Mouse (Mus musculus) G1E (cell line): ENCODE measurements around the gene Dmpk. TPM values are rescaled to one million over a fixed set of nuclear protein-coding genes. Genes with fewer than 3 reads are reported as not detected.

ENCODE experiments used
- ATAC-seq: 2 replicates; pipeline ENCODE4 v1.8.0; 2016; ENCODE audit warnings: mild to moderate bottlenecking; ENCODE audit not compliant: insufficient number of reproducible peaks, poor library complexity, low FRiP score, severe bottlenecking; ENCODE audit errors: extremely low read depth
- DNase-seq: peaks from one replicate; pipeline ENCODE4 v3.0.0; 2012; ENCODE audit warnings: low spot score
- H3K27me3 ChIP-seq: 2 replicates; pipeline ENCODE4 v1.6.1; 2012; ENCODE audit warnings: mild to moderate bottlenecking, low read length, inconsistent platforms; ENCODE audit not compliant: insufficient read depth
- H3K36me3 ChIP-seq: replicated peaks from 2 replicates; pipeline ENCODE3; 2012; ENCODE audit warnings: mild to moderate bottlenecking, inconsistent platforms
- H3K4me1 ChIP-seq: 2 replicates; pipeline ENCODE4 v1.6.1; 2012; ENCODE audit warnings: low read depth, low read length, inconsistent platforms, mixed read lengths; ENCODE audit not compliant: insufficient read depth
- H3K4me3 ChIP-seq: 2 replicates; pipeline ENCODE4 v1.5.1; 2012; ENCODE audit warnings: low read depth, mild to moderate bottlenecking, inconsistent platforms, low read length, moderate library complexity, mixed read lengths
- H3K9me3 ChIP-seq: replicated peaks from 2 replicates; pipeline ENCODE4 v1.6.1; 2012; ENCODE audit warnings: inconsistent platforms
- CTCF ChIP-seq: IDR thresholded peaks from 2 replicates; pipeline ENCODE4 v1.5.1; 2012; ENCODE audit warnings: low read depth, low read length, inconsistent platforms, mixed read lengths
- GATA1 ChIP-seq: IDR thresholded peaks from 2 replicates; pipeline ENCODE4 v1.6.1; 2012; ENCODE audit warnings: borderline replicate concordance, low read length, inconsistent platforms, mixed read lengths
- GATA2 ChIP-seq: IDR thresholded peaks from 2 replicates; pipeline ENCODE4 v1.6.1; 2012; ENCODE audit warnings: low read depth, low read length, inconsistent platforms, borderline replicate concordance
- POLR2AphosphoS5 ChIP-seq: IDR thresholded peaks from 2 replicates; pipeline ENCODE4 v1.6.1; 2012; ENCODE audit warnings: low read depth, low read length, inconsistent platforms; ENCODE audit not compliant: insufficient replicate concordance
- TAL1 ChIP-seq: conservative IDR thresholded peaks from 2 replicates; pipeline ENCODE4 v1.6.1; 2012; ENCODE audit warnings: low read depth, low read length, inconsistent platforms, mixed read lengths
- polyA plus RNA-seq: library from polyadenylated mRNA; stranded (reverse); fragments of >175 nt; gene quantifications from 2 replicates; pipeline ENCODE4 v1.2.3, GENCODE M21; 2012
- total RNA-seq, 2 experiments: library from RNA; stranded (forward) in 1 of 2; stranded (reverse) in 1 of 2; fragments of 200-1000 nt in 1 of 2; fragments of >200 nt in 1 of 2; fragmentation: Nextera tagmentation in 1 of 2; gene quantifications; 2 replicates each; pipeline ENCODE4 v1.2.3; 2014 to 2017

Dmpk gene
- total and polyA plus RNA-seq, 3 experiments = 7.3 to 82.1 (median 27.5) TPM

GRCm38 (mm10) chr7:19086042-19086441 is 2.4 kb downstream of the Dmpk start:
- TF ChIP-seq CTCF (no peak), TAL1 (no peak), GATA1 (no peak), POLR2AphosphoS5 (no peak), GATA2 (no peak)
- Histone ChIP-seq H3K27me3 (no peaks in the 10 kb centered on the region), H3K4me3 (peak overlapping the region; percentile 13; the same call in 1 of the 2 replicates), H3K4me1 (peaks cover 73% of the 10 kb centered on the region), H3K36me3 (peaks cover 89% of the 10 kb centered on the region), H3K9me3 (no peaks in the 10 kb centered on the region)
- DNase-seq = peak; percentile 86
- ATAC-seq = peak; percentile 85

- no peak for TF ChIP-seq POLR2AphosphoS5
- no peak for TF ChIP-seq CTCF
- no peak for TF ChIP-seq TAL1
- TF ChIP-seq GATA2 = no peak
- TF ChIP-seq GATA1 = no peak
- Histone ChIP-seq H3K36me3 (peaks cover 89% of the 10 kb centered on the region), H3K27me3 (no peaks in the 10 kb centered on the region), H3K9me3 (no peaks in the 10 kb centered on the region), H3K4me1 (peaks cover 68% of the 10 kb centered on the region), H3K4me3 (no peak overlapping the region)
- ATAC-seq = no peak
- DNase-seq = no peak
These were observed 3.1 kb downstream of the Dmpk start for GRCm38 (mm10) chr7:19086760-19087159.

- no peaks in the 10 kb centered on the region for H3K27me3 ChIP-seq
- H3K4me3 ChIP-seq = no peak overlapping the region
- no peaks in the 10 kb centered on the region for H3K9me3 ChIP-seq
- no peak for ATAC-seq
- TF ChIP-seq POLR2AphosphoS5 (no peak), GATA2 (no peak), CTCF (peak; percentile 89), TAL1 (no peak)
- peaks cover 68% of the 10 kb centered on the region for H3K4me1 ChIP-seq
- DNase-seq = peak; percentile 56
- peaks cover 86% of the 10 kb centered on the region for H3K36me3 ChIP-seq
These were observed 5.2 kb downstream of the Dmpk start for GRCm38 (mm10) chr7:19088813-19089212.

- Histone ChIP-seq H3K9me3 (no peaks in the 10 kb centered on the region), H3K4me3 (no peak overlapping the region), H3K27me3 (peaks cover 13% of the 10 kb centered on the region; the same call in 1 of the 2 replicates), H3K36me3 (peaks cover 69% of the 10 kb centered on the region), H3K4me1 (peaks cover 65% of the 10 kb centered on the region)
- DNase-seq (no peak), ATAC-seq (no peak)
- TF ChIP-seq GATA1 (no peak), CTCF (no peak), TAL1 (no peak)
These were observed 8.3 kb downstream of the Dmpk start for GRCm38 (mm10) chr7:19091913-19092312.

- peaks cover 18% of the 10 kb centered on the region; the same call in 1 of the 2 replicates for H3K27me3 ChIP-seq
- peaks cover 69% of the 10 kb centered on the region for H3K36me3 ChIP-seq
- H3K4me1 ChIP-seq = peaks cover 65% of the 10 kb centered on the region
- H3K9me3 ChIP-seq = no peaks in the 10 kb centered on the region
- no peak for DNase-seq
- H3K4me3 ChIP-seq = no peak overlapping the region; the same call in 1 of the 2 replicates
- no peak for ATAC-seq
- no peak for TF ChIP-seq POLR2AphosphoS5
- TF ChIP-seq TAL1 = no peak
- no peak for TF ChIP-seq GATA1
- no peak for TF ChIP-seq GATA2
- TF ChIP-seq CTCF = no peak
These were observed 8.9 kb downstream of the Dmpk start for GRCm38 (mm10) chr7:19092381-19093173.

- DNase-seq (peak; percentile 76), ATAC-seq (no peak)
- Histone ChIP-seq H3K27me3 (peaks cover 19% of the 10 kb centered on the region; the same call in 1 of the 2 replicates), H3K36me3 (peaks cover 68% of the 10 kb centered on the region), H3K9me3 (no peaks in the 10 kb centered on the region), H3K4me1 (peaks cover 60% of the 10 kb centered on the region), H3K4me3 (peak overlapping the region; percentile 75)
- peak; percentile 67; the same call in 1 of the 2 replicates for TF ChIP-seq CTCF
- no peak for TF ChIP-seq POLR2AphosphoS5
These were observed 9.5 kb downstream of the Dmpk start for GRCm38 (mm10) chr7:19093174-19093521.
